Mouse (Mus musculus) midbrain, embryonic 10.5 days (tissue): Measurements from ENCODE around the gene Uts2. TPM values are rescaled to one million over a fixed set of nuclear protein-coding genes. Genes with fewer than 3 reads are reported as not detected.

Experiments
- DNase-seq: peaks from one replicate; pipeline ENCODE4 v3.0.0-alpha.2; 2017; ENCODE audit warnings: low spot score
- H3K27ac ChIP-seq: fragments of 300-500 bp; sonication (generic); replicated peaks from 2 replicates; pipeline ENCODE4 v1.5.1; 2016; ENCODE audit warnings: mild to moderate bottlenecking
- H3K27me3 ChIP-seq: fragments of 300-500 bp; sonication (generic); 2 replicates; pipeline ENCODE4 v1.6.1; 2016; ENCODE audit warnings: low read depth, mild to moderate bottlenecking; ENCODE audit not compliant: poor library complexity, severe bottlenecking
- H3K36me3 ChIP-seq: fragments of 300-500 bp; sonication (generic); 2 replicates; pipeline ENCODE4 v1.6.1; 2016; ENCODE audit warnings: mild to moderate bottlenecking, moderate library complexity
- H3K4me1 ChIP-seq: fragments of 300-500 bp; sonication (generic); 2 replicates; pipeline ENCODE4 v1.6.1; 2016
- H3K4me3 ChIP-seq: fragments of 300-500 bp; sonication (generic); 2 replicates; pipeline ENCODE4 v1.5.1; 2016; ENCODE audit warnings: mild to moderate bottlenecking, moderate library complexity
- H3K9me3 ChIP-seq: fragments of 300-500 bp; sonication (generic); replicated peaks from 2 replicates; pipeline ENCODE4 v1.6.1; 2016; ENCODE audit warnings: mild to moderate bottlenecking
- WGBS: fragments of 180-500 bp; shearing (Covaris S2); methylation state at CpG from one replicate; pipeline ENCODE4 v1.1.7; 2016; 5-methylcytosine and 5-hydroxymethylcytosine counted together
- polyA plus RNA-seq: library from polyadenylated mRNA; unstranded; fragments of >200 nt; fragmentation: Nextera tagmentation; extraction: Ambion mirVana; gene quantifications from 2 replicates; pipeline ENCODE4 v1.2.1, GENCODE M21; 2016

The Uts2 gene
- polyA plus RNA-seq, 1 experiment from 2014 or later, result not detected

GRCm38 (mm10) chr4:151027001-151027400, 30.1 kb downstream of the Uts2 start:
- 57% methylated on average over 6 of the region's 6 CpGs for WGBS
- Histone ChIP-seq H3K27me3 (no peaks in the 10 kb centered on the region), H3K9me3 (no peaks in the 10 kb centered on the region), H3K27ac (no peak overlapping the region), H3K4me1 (0 out of 2 replicates have a peak, but pooled peaks cover 3% of the 10 kb centered on the region), H3K36me3 (0 out of 2 replicates have a peak, but pooled peaks cover 5% of the 10 kb centered on the region), H3K4me3 (no peak overlapping the region)
- peak; percentile 36 for DNase-seq

GRCm38 (mm10) chr4:151036521-151036920, 39.6 kb downstream of the Uts2 start:
- Histone ChIP-seq H3K4me3 (no peak overlapping the region), H3K27me3 (no peaks in the 10 kb centered on the region), H3K36me3 (no peaks in the 10 kb centered on the region), H3K4me1 (no peaks in the 10 kb centered on the region), H3K9me3 (no peaks in the 10 kb centered on the region), H3K27ac (no peak overlapping the region)
- 91% methylated on average over 7 of the region's 7 CpGs for WGBS
- no peak for DNase-seq

GRCm38 (mm10) chr4:151037800-151038199, 40.9 kb downstream of the Uts2 start:
- Histone ChIP-seq H3K4me1 (no peaks in the 10 kb centered on the region), H3K27ac (no peak overlapping the region), H3K9me3 (no peaks in the 10 kb centered on the region), H3K4me3 (no peak overlapping the region), H3K27me3 (peaks cover 6% of the 10 kb centered on the region; the same call in 1 of the 2 replicates), H3K36me3 (no peaks in the 10 kb centered on the region)
- DNase-seq, result no peak
- whole genome bisulfite sequencing, result 93% methylated on average over 11 of the region's 11 CpGs

GRCm38 (mm10) chr4:151041506-151041905, 44.6 kb downstream of the Uts2 start:
- Histone ChIP-seq H3K27ac (no peak overlapping the region), H3K4me3 (no peak overlapping the region), H3K36me3 (peaks cover under 1% of the 10 kb centered on the region), H3K27me3 (peaks cover 17% of the 10 kb centered on the region; the same call in 1 of the 2 replicates), H3K4me1 (peaks cover 19% of the 10 kb centered on the region), H3K9me3 (no peaks in the 10 kb centered on the region)
- no peak for DNase-seq
- WGBS, result 93% methylated on average over 5 of the region's 5 CpGs

- H3K4me3 ChIP-seq, result peak overlapping the region; percentile 75
- H3K4me1 ChIP-seq, result peaks cover 19% of the 10 kb centered on the region
- WGBS, result 57% methylated on average over 5 of the region's 5 CpGs
- H3K27ac ChIP-seq, result no peak overlapping the region
- no peaks in the 10 kb centered on the region for H3K9me3 ChIP-seq
- H3K27me3 ChIP-seq, result peaks cover 17% of the 10 kb centered on the region; the same call in 1 of the 2 replicates
- no peak for DNase-seq
- H3K36me3 ChIP-seq, result peaks cover 19% of the 10 kb centered on the region
Measured at GRCm38 (mm10) chr4:151043281-151043680, 46.4 kb downstream of the Uts2 start.

GRCm38 (mm10) chr4:151044037-151044943, 47.4 kb downstream of the Uts2 start, which contains the start of gene Per3:
TSS of gene Per3 (minus strand) at chr4:151044665.
- H3K27me3 ChIP-seq, result peaks cover 17% of the 10 kb centered on the region; the same call in 1 of the 2 replicates
- DNase-seq, result peak; percentile 96
- no peaks in the 10 kb centered on the region for H3K9me3 ChIP-seq
- H3K4me3 ChIP-seq, result peak within 1 kb of the TSS; percentile 75
- H3K36me3 ChIP-seq, result peaks cover 29% of the 10 kb centered on the region
- H3K4me1 ChIP-seq, result peaks cover 19% of the 10 kb centered on the region
- H3K27ac ChIP-seq, result peak within 1 kb of the TSS; percentile 85
- under 1% methylated on average over 79 of the region's 79 CpGs for WGBS

GRCm38 (mm10) chr4:151044944-151045570, 48.2 kb downstream of the Uts2 start:
- Histone ChIP-seq H3K4me3 (peak overlapping the region; percentile 75), H3K27ac (peak overlapping the region; percentile 85), H3K36me3 (peaks cover 36% of the 10 kb centered on the region), H3K9me3 (no peaks in the 10 kb centered on the region), H3K4me1 (peaks cover 19% of the 10 kb centered on the region), H3K27me3 (peaks cover 17% of the 10 kb centered on the region; the same call in 1 of the 2 replicates)
- WGBS, result 3% methylated on average over 21 of the region's 21 CpGs
- no peak for DNase-seq

GRCm38 (mm10) chr4:151046524-151046923, 49.6 kb downstream of the Uts2 start:
- H3K9me3 ChIP-seq, result no peaks in the 10 kb centered on the region
- H3K4me3 ChIP-seq, result no peak overlapping the region
- 90% methylated on average over 3 of the region's 3 CpGs for WGBS
- H3K4me1 ChIP-seq, result peaks cover 19% of the 10 kb centered on the region
- no peak overlapping the region for H3K27ac ChIP-seq
- DNase-seq, result no peak
- peaks cover 49% of the 10 kb centered on the region for H3K36me3 ChIP-seq
- peaks cover 17% of the 10 kb centered on the region; the same call in 1 of the 2 replicates for H3K27me3 ChIP-seq

- Histone ChIP-seq H3K27ac (no peak overlapping the region), H3K4me1 (peaks cover 1% of the 10 kb centered on the region), H3K27me3 (no peaks in the 10 kb centered on the region), H3K36me3 (peaks cover 81% of the 10 kb centered on the region), H3K9me3 (no peaks in the 10 kb centered on the region), H3K4me3 (no peak overlapping the region)
- 92% methylated on average over 1 of the region's 1 CpGs for WGBS
- DNase-seq, result no peak
Measured at GRCm38 (mm10) chr4:151051162-151051561, 54.3 kb downstream of the Uts2 start.

Other genes starting within 250 kb of the Uts2 start
- 23.4 and 25.2 TPM in 2 replicates for gene Errfi1, start 143.2 kb upstream of the Uts2 start, polyA plus RNA-seq
- 456 and 487 TPM in 2 replicates for gene Park7, start 82.7 kb upstream of the Uts2 start, polyA plus RNA-seq
- 0.21 and 0.33 TPM in 2 replicates for gene Tnfrsf9, start 82.5 kb upstream of the Uts2 start, polyA plus RNA-seq
- 5.8 and 6.2 TPM in 2 replicates for gene Per3, start 47.6 kb downstream of the Uts2 start, polyA plus RNA-seq
- 122 and 131 TPM in 2 replicates for gene Vamp3, start 60.9 kb downstream of the Uts2 start, polyA plus RNA-seq
- not detected in 2 replicates for gene Gm13090, start 92.5 kb downstream of the Uts2 start, polyA plus RNA-seq